Mouse (Mus musculus) heart, postnatal 10 days (tissue): ENCODE measurements at regions not wholly inside any gene's neighbourhood (a gene's known extent, or its start where the extent isn't known, plus 50 kb on each side); places are given as distances from the start of the nearest gene placed in this dataset.

Source experiments
- DNase-seq, 2 experiments: peaks; one replicate each; pipeline ENCODE4 v3.0.0; 2021
- intact Hi-C: fragments of 180-260 bp; cut with DNase I; formaldehyde crosslinking; loops from one replicate; pipeline ENCODE4 v1.15.1; 2025

- no peak for DNase-seq
- intact Hi-C loops: no loop called here
Observed at GRCm38 (mm10) chr5:120312299-120312698, 119.2 kb upstream of the Lhx5 start.

- DNase-seq: no peak
- intact Hi-C loops: no loop called here
Observed at GRCm38 (mm10) chr5:120313984-120314383, 117.5 kb upstream of the Lhx5 start.

GRCm38 (mm10) chr5:120315116-120315515 lies 116.4 kb upstream of the Lhx5 start:
- DNase-seq: no peak
- intact Hi-C loops: no loop called here

- DNase-seq: no peak
- intact Hi-C loops: no loop called here
Observed at GRCm38 (mm10) chr5:120318951-120319350, 112.5 kb upstream of the Lhx5 start.

- intact Hi-C loops: no loop called here
- DNase-seq: no peak
Observed at GRCm38 (mm10) chr5:120322031-120322731, 109.3 kb upstream of the Lhx5 start.

- intact Hi-C loops: no loop called here
- DNase-seq: no peak
Observed at GRCm38 (mm10) chr5:120322732-120323316, 108.7 kb upstream of the Lhx5 start.

- no peak for DNase-seq
- intact Hi-C loops: no loop called here
Observed at GRCm38 (mm10) chr5:120324111-120324510, 107.4 kb upstream of the Lhx5 start.

GRCm38 (mm10) chr5:120325386-120325910 lies 106.1 kb upstream of the Lhx5 start:
- intact Hi-C loops: no loop called here

GRCm38 (mm10) chr5:120332030-120332429 lies 99.5 kb upstream of the Lhx5 start:
- intact Hi-C loops: no loop called here
- DNase-seq: peak; percentile 13 to 26

More at GRCm38 (mm10) chr5:120325386-120325910, 106.1 kb upstream of the Lhx5 start:
- no peak for DNase-seq

GRCm38 (mm10) chr5:120339162-120339561 lies 92.3 kb upstream of the Lhx5 start:
- intact Hi-C loops: no loop called here
- no peak for DNase-seq

GRCm38 (mm10) chr5:120340696-120341231 lies 90.7 kb upstream of the Lhx5 start:
- intact Hi-C loops: no loop called here
- DNase-seq: no peak

GRCm38 (mm10) chr5:120350461-120350860 lies 81.0 kb upstream of the Lhx5 start:
- no peak for DNase-seq
- intact Hi-C loops: no loop called here

- intact Hi-C loops: no loop called here
- no peak for DNase-seq
Observed at GRCm38 (mm10) chr5:120351827-120352226, 79.7 kb upstream of the Lhx5 start.

GRCm38 (mm10) chr5:120353657-120354056 lies 77.8 kb upstream of the Lhx5 start:
- no peak for DNase-seq
- intact Hi-C loops: no loop called here

GRCm38 (mm10) chr5:120356950-120357349 lies 74.5 kb upstream of the Lhx5 start:
- intact Hi-C loops: no loop called here

GRCm38 (mm10) chr5:120358084-120358690 lies 73.3 kb upstream of the Lhx5 start:
- intact Hi-C loops: no loop called here
- peak in 1 of 2 experiments; percentile 0 for DNase-seq

More at GRCm38 (mm10) chr5:120356950-120357349, 74.5 kb upstream of the Lhx5 start:
- no peak for DNase-seq

GRCm38 (mm10) chr5:120365950-120366467 lies 65.5 kb upstream of the Lhx5 start:
- intact Hi-C loops: no loop called here
- DNase-seq: no peak

- intact Hi-C loops: no loop called here
Observed at GRCm38 (mm10) chr5:120368797-120369196, 62.7 kb upstream of the Lhx5 start.

GRCm38 (mm10) chr5:120371176-120371819 lies 60.2 kb upstream of the Lhx5 start:
- DNase-seq: peak; percentile 1 to 10
- intact Hi-C loops: no loop called here

More at GRCm38 (mm10) chr5:120368797-120369196, 62.7 kb upstream of the Lhx5 start:
- DNase-seq: no peak

GRCm38 (mm10) chr5:120373426-120373825 lies 58.1 kb upstream of the Lhx5 start:
- DNase-seq: no peak
- intact Hi-C loops: no loop called here
